Mouse (Mus musculus): ENCODE data around the gene Tmem109. TPM values are rescaled to one million over a fixed set of nuclear protein-coding genes. Genes with fewer than 3 reads are reported as not detected.

The Tmem109 gene
- polyA plus RNA-seq, 1 experiment from 2014 or later, result 53.0 TPM

DNA sequence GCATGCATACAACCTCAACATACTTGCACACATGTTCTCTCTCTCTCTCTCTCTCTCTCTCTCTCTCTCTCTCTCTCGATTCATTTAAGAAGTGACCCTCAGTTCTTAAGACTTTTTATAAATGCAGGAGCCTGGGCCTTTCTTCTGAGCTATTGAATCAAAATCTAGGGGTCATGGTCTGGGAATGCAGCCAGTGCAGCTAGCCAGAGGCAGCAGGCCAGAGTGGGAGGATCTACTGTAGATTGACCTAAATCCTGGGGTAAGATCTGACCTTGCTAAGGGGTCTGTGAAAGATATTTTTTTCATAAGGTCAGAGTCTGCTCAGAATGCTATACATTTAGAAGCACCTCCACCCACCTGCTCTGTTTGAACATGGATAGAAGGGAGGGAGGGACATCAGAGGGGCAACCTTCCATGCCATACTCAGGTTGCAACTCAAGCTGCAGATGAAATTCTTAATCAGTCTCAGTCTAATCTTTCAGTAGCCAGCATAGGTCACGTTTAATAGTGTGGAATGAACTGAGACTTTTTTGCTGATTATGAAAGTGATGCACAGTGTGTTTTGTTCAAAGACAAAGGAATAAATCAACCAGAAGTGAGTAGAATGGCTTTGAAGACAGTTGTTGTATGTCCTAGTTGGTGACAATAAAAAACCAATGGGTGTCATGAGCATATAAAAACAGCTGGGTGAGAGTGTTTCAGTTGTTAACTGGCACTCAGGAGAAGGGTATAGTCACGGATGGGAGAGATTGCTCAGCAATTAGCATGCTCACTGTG lies 34.3 kb downstream of the Tmem109 start:
- 63% methylated on average over 3 of the region's 3 CpGs for WGBS
- no peak for DNase-seq (ENCODE audit: low spot score)
- no peak overlapping the region for H3K4me3 ChIP-seq
- peaks cover 17% of the 10 kb centered on the region for H3K27me3 ChIP-seq (ENCODE audit: low read depth, poor library complexity, severe bottlenecking)
- H3K4me1 ChIP-seq, result peaks cover 9% of the 10 kb centered on the region
- no peaks in the 10 kb centered on the region for H3K36me3 ChIP-seq
- H3K9me3 ChIP-seq (replicated peaks), result no peaks in the 10 kb centered on the region
- H3K27ac ChIP-seq (replicated peaks), result no peak overlapping the region

DNA sequence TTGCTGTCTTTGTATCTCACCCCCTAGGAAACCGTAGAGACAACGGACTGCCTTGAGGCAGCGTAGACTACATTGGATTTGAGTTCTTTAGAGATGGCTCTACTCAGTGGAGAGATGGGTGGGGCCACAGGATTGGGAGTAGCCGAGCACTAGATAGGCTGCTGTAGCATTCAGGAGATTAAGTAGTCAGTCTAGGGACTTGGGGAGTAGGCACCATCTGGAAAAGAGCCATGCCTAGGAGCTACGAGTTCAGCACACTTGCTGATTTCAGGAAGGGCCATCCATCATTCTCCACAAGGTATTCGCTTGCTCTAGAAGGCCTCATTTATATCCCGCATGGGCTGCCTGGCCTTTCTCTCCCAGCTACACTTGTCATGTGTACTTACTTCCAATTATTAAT lies 35.7 kb downstream of the Tmem109 start:
- no peak overlapping the region for H3K27ac ChIP-seq (replicated peaks)
- H3K9me3 ChIP-seq (replicated peaks), result no peaks in the 10 kb centered on the region
- H3K36me3 ChIP-seq, result no peaks in the 10 kb centered on the region
- H3K4me3 ChIP-seq, result no peak overlapping the region
- H3K27me3 ChIP-seq (ENCODE audit: low read depth, poor library complexity, severe bottlenecking), result peaks cover 17% of the 10 kb centered on the region
- DNase-seq (ENCODE audit: low spot score), result no peak
- peaks cover 22% of the 10 kb centered on the region for H3K4me1 ChIP-seq
- 81% methylated on average over 7 of the region's 7 CpGs for WGBS

DNA sequence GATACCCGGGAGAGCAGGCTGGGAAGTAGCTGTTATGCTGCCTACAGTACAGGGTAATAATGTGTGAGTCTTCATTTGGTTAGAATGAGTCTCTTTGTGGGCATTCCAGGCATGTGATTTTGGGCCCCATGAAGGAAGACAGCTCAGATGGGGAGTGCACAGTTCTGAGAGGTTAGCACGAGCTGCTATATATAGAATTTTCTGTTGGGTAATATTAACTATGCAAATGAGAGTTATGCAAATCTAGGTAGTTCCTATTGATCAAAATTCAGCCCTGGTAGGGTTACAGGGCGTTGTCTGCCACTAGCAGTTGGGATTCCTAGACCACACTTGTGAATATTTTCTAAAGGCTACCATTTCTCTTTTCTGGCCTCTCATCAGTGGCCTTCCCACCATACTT lies 36.3 kb downstream of the Tmem109 start:
- Histone ChIP-seq H3K36me3 (no peaks in the 10 kb centered on the region), H3K9me3 (replicated peaks) (no peaks in the 10 kb centered on the region), H3K27me3 (ENCODE audit: low read depth, poor library complexity, severe bottlenecking) (peaks cover 17% of the 10 kb centered on the region), H3K4me3 (no peak overlapping the region), H3K27ac (replicated peaks) (no peak overlapping the region), H3K4me1 (peaks cover 22% of the 10 kb centered on the region)
- 88% methylated on average over 3 of the region's 3 CpGs for WGBS
- DNase-seq (ENCODE audit: low spot score), result no peak

DNA sequence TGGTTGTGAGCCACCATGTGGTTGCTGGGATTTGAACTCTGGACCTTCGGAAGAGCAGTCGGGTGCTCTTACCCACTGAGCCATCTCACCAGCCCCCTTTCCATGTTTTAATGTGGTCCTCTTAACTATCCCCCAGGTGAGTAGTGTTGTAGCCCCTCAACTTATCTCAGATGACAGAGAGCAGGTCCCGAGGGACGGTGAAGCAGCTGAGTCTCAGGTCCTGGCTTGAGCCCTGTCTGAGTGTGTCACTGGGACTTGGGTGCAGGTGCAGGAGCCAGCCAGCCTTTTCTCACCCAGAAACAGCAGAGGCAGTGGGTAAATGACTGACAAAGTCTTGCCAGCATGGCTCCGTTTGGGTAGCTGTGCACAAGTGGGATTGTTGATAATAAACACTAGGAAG lies 37.6 kb downstream of the Tmem109 start:
- no peak overlapping the region for H3K4me3 ChIP-seq
- no peaks in the 10 kb centered on the region for H3K36me3 ChIP-seq
- whole genome bisulfite sequencing, result 90% methylated on average over 5 of the region's 5 CpGs
- H3K9me3 ChIP-seq (replicated peaks), result no peaks in the 10 kb centered on the region
- H3K27me3 ChIP-seq (ENCODE audit: low read depth, poor library complexity, severe bottlenecking), result peaks cover 26% of the 10 kb centered on the region
- no peak overlapping the region for H3K27ac ChIP-seq (replicated peaks)
- peaks cover 22% of the 10 kb centered on the region for H3K4me1 ChIP-seq
- DNase-seq (ENCODE audit: low spot score), result no peak

DNA sequence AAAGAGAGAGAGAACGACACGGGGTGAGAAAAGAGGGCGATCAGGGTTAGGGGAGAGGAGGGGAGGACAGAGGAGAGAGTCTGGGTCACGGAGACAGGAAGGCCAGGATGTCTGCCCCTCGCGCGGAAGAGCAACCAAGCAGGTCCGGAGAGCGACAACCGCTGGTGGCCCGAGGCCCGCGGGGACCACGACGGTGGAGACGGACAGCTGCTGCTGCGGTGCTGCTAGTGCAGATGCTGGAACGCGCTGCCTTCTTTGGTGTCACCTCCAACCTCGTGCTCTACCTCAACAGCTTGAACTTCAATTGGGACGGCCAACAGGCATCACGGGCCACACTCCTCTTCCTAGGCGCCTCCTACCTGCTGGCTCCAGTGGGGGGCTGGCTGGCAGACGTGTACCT lies 38.9 kb downstream of the Tmem109 start:
- no peaks in the 10 kb centered on the region for H3K36me3 ChIP-seq
- no peaks in the 10 kb centered on the region for H3K9me3 ChIP-seq (replicated peaks)
- 48% methylated on average over 24 of the region's 24 CpGs for WGBS
- no peak for DNase-seq (ENCODE audit: low spot score)
- H3K4me1 ChIP-seq, result peaks cover 22% of the 10 kb centered on the region
- H3K27me3 ChIP-seq (ENCODE audit: low read depth, poor library complexity, severe bottlenecking), result peaks cover 28% of the 10 kb centered on the region
- no peak overlapping the region for H3K4me3 ChIP-seq
- no peak overlapping the region for H3K27ac ChIP-seq (replicated peaks)

DNA sequence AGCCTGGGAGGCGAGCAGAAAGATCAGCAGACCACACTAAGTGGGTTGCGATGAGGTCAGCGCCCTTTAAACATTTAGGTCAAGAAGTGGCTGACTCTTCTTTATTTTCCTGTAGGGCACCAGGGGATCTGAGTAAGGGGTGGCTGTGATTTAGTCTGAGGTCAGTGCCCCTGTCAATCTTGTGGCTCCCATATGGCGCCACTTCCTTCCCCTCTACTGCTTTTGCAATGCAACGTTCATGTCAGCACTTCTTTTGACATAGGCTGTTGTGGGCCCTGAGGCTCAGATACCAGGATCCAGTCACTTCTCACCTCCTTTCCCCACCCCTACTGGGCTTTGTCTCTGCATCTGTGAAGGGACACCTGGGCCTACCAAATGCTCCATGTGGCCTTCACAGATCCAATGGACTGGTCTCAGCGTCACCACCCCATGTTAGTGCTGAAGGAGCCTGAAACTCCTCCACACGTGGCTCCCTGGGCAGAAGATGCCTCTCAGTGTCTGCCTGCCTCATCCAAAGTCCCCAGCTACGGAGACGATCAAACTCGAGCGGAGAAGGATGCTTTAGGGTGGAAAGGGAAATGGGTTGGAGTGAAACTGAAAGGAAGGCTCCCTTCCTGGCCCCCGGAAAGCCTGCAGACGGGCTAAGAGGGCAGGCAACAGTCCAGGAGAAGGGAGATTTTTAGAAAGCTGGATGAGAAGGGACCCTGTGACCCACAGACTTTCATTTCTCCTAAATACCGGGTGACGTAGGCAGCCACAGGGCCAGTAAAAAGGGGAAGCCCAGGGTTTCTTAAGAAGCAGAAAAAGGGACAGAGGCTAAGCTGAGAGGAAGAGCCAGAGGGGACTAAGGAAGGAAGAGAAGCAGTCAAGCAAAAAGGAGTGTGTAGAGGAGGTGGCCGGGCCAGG lies 39.8 kb downstream of the Tmem109 start:
- Histone ChIP-seq H3K9me3 (replicated peaks) (no peaks in the 10 kb centered on the region), H3K36me3 (no peaks in the 10 kb centered on the region), H3K4me3 (no peak overlapping the region), H3K27me3 (ENCODE audit: low read depth, poor library complexity, severe bottlenecking) (peaks cover 28% of the 10 kb centered on the region), H3K27ac (replicated peaks) (peak overlapping the region; percentile 4; the same call in 1 of the 2 replicates), H3K4me1 (peaks cover 22% of the 10 kb centered on the region)
- 44% methylated on average over 16 of the region's 16 CpGs for WGBS
- DNase-seq (ENCODE audit: low spot score), result peak; percentile 44

DNA sequence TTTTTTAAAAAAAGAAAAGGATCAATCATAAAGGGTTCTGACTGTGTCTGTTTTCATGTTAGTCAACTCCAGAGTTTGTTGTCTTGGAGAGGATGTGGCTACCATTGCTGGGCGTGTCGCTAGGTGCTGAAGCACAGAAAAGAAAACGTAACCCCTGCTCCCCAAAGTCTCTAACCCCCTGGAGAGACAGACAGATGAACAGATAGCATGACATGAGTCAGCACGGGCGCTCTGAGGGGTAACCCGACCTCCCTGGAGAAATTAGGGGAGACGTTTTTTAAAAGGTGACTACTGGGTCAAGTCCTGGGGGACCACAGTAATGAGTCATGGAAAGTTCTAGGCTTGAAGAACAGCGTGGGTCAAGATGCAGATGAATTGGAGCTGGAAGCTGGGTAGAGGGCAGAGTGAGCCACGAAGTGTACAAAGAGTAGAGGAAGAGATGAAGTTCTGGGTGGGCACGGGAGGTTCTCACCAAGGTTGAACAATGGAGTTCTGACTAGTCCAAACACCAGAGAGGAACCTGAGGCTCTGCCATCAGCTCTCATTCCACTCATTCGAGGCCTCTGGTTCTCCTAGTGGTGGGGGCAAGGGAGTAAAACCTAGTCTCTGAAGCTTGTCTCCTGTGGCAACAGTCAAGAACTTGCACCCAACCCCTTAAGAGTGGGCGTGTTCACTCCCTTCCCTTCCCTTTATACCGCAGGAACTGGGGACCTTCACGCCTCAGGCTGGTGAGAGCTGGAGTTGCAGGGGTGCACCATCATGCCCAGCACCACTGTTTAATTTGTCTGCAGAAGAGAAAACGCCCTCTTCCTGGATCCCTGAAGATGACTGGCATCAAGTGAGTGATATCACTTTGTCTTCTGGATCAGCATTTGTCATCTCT lies 42.5 kb downstream of the Tmem109 start, which contains the start of gene Slc15a3:
Gene Slc15a3, plus strand, starts transcription at position 718 of the 883 bp plus-strand sequence.
- 86% methylated on average over 15 of the region's 15 CpGs for WGBS
- H3K27ac ChIP-seq (replicated peaks), result no peak within 1 kb of the TSS
- no peaks in the 10 kb centered on the region for H3K9me3 ChIP-seq (replicated peaks)
- H3K4me3 ChIP-seq, result no peak within 1 kb of the TSS
- peaks cover 22% of the 10 kb centered on the region for H3K4me1 ChIP-seq
- peaks cover 24% of the 10 kb centered on the region for H3K27me3 ChIP-seq (ENCODE audit: low read depth, poor library complexity, severe bottlenecking)
- no peaks in the 10 kb centered on the region for H3K36me3 ChIP-seq
- DNase-seq (ENCODE audit: low spot score), result no peak

DNA sequence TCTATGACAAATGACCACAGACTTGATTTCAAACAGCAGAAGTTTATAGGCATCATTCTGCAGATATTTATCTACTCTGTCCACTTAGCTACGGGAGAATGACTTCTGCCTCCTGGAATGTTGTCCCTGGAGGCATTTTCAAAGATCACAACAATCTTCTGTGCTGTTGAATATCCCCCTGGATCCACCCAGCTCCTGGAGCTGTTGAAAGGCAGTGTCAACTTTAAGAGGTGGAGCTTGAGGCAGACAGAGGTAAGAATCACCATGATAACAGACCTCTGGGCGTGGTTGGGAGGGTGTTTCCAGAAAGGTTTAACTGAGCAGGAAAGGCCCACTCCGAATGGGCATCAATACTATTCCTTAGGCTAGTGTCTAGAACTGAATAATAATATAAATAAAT lies 46.1 kb downstream of the Tmem109 start:
- Histone ChIP-seq H3K4me3 (no peak overlapping the region), H3K4me1 (no peaks in the 10 kb centered on the region), H3K27ac (replicated peaks) (no peak overlapping the region), H3K27me3 (ENCODE audit: low read depth, poor library complexity, severe bottlenecking) (peaks cover 11% of the 10 kb centered on the region), H3K9me3 (replicated peaks) (no peaks in the 10 kb centered on the region), H3K36me3 (no peaks in the 10 kb centered on the region)
- DNase-seq (ENCODE audit: low spot score), result no peak
- WGBS, result 72% methylated on average over 3 of the region's 3 CpGs

DNA sequence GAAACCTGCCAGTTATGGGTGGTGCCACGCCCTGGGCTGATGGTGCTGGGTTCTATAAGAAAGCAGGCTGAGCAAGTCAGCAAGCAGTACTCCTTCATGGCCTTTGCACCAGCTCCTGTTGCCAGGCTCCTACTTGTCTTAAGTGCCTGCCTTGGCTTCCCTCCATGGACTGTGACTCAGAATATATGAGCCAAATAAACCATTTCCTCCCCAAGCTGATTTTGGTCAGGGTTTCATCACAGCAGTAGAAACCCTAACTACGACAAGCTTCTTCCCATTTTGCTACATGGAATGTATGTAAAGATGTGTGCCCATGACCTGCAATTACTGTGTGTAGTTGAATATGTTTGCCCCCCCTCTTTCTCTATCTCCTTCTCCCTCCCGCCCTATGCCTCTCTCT lies 48.2 kb downstream of the Tmem109 start:
- Histone ChIP-seq H3K27ac (replicated peaks) (no peak overlapping the region), H3K4me1 (no peaks in the 10 kb centered on the region), H3K9me3 (replicated peaks) (no peaks in the 10 kb centered on the region), H3K36me3 (no peaks in the 10 kb centered on the region), H3K4me3 (no peak overlapping the region), H3K27me3 (ENCODE audit: low read depth, poor library complexity, severe bottlenecking) (no peaks in the 10 kb centered on the region)
- no peak for DNase-seq (ENCODE audit: low spot score)
- 77% methylated on average over 3 of the region's 3 CpGs for WGBS

DNA sequence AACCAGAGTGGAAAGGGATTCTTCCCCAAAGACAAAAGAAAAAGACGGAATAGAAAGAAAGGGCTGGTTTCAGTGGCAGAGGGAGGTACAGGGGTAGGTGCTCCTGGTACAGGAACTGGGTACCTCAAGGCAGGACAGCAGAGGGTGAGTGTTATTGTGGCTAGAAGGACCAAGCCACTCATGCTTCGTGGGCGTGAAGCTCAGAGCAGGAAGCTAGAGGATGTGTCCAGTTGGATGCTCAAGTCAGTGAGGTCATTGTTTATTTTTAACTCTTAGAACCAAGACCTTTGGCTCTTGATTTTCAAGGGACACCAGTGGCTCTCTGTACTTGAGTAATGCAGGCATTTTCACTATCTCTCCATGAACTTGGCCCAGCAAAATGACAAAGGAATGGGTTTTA lies 49.8 kb downstream of the Tmem109 start:
- H3K4me3 ChIP-seq, result no peak overlapping the region
- no peak for DNase-seq (ENCODE audit: low spot score)
- no peak overlapping the region for H3K27ac ChIP-seq (replicated peaks)
- WGBS, result 81% methylated on average over 3 of the region's 3 CpGs
- H3K9me3 ChIP-seq (replicated peaks), result no peaks in the 10 kb centered on the region
- H3K27me3 ChIP-seq (ENCODE audit: low read depth, poor library complexity, severe bottlenecking), result no peaks in the 10 kb centered on the region
- no peaks in the 10 kb centered on the region for H3K4me1 ChIP-seq
- H3K36me3 ChIP-seq, result no peaks in the 10 kb centered on the region

DNA sequence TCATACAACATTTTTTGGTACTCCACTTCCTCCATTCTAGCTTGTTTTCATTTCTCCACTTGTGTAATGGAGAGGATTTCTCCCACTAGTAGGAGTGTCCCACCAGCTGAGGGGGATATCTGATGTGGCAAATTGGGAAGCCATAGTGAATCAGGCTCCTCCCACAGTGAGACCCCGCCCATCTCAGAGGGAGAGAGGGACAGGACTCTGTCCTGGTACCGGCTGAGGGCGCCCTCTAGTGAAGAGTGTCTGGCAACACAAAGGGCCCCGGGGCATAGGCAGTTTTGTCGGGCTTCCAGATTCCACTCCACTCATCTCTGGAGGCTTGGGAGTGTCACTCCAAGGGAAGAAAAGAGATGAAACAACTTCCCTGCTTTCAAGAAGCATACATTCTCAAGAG lies 50.4 kb downstream of the Tmem109 start:
- H3K4me1 ChIP-seq, result no peaks in the 10 kb centered on the region
- no peak overlapping the region for H3K27ac ChIP-seq (replicated peaks)
- H3K9me3 ChIP-seq (replicated peaks), result no peaks in the 10 kb centered on the region
- no peaks in the 10 kb centered on the region for H3K27me3 ChIP-seq (ENCODE audit: low read depth, poor library complexity, severe bottlenecking)
- H3K36me3 ChIP-seq, result no peaks in the 10 kb centered on the region
- peak; percentile 62 for DNase-seq (ENCODE audit: low spot score)
- 8% methylated on average over 5 of the region's 5 CpGs for WGBS
- no peak overlapping the region for H3K4me3 ChIP-seq

DNA sequence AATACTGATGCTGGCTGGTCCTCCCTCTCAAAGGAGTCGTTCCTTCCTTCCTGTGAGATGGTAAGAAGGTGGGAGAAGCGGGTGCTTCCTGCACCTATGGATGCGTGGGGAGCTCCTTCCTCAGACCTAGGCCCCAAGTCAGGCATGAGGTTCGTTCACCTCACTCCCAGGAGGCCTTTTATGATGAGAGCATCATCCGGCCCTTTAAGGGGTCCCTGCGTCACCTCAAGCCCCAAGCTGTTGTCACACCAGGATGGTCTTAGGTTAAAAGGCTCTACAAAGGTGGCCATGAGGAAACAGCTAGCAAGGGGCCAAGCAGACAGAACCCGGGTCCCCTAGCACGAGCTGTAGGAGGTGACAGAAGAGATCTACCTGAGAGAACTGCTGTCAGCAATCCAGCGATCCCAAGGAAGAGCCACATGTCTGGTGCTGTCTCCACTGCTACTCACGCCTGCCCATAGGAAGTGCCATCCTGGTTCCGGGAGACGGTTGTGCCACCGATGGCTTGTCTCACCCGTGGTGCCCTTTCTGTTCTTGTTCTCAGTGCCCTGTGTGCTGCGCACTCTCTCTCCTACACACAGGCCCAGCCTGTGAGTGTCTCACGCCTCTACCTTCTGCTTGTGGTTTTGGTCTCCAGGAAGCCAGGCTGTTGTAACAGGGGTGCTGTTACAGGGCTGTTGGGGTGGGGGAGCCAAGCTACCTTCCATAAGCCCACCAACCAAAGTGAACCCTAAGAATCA lies 52.2 kb downstream of the Tmem109 start, which contains the start of gene Cd6:
Gene Cd6, minus strand, starts transcription at position 623 of the 740 bp plus-strand sequence.
- WGBS, result 92% methylated on average over 16 of the region's 16 CpGs
- H3K4me1 ChIP-seq, result peaks cover 11% of the 10 kb centered on the region
- no peak for DNase-seq (ENCODE audit: low spot score)
- H3K27ac ChIP-seq (replicated peaks), result no peak within 1 kb of the TSS
- H3K36me3 ChIP-seq, result no peaks in the 10 kb centered on the region
- no peaks in the 10 kb centered on the region for H3K27me3 ChIP-seq (ENCODE audit: low read depth, poor library complexity, severe bottlenecking)
- no peaks in the 10 kb centered on the region for H3K9me3 ChIP-seq (replicated peaks)
- no peak within 1 kb of the TSS for H3K4me3 ChIP-seq
